In genomic region chr1:186772005-186772404, GRCm38 (mm10) we compare ENCODE assay signal across 15 mouse cellular contexts.
"Had no signal": no experiment of that assay in that cellular context is flagged by ENCODE, and none has a peak within 500 bp of the region (broad histone marks: within the 10 kb centered on the region; RNA-seq: fewer than 3 reads in every experiment).

No protein-coding gene starts in this region.

- H3K4me1 ChIP-seq: liver, embryonic 13.5 days; liver, embryonic 15.5 days; midbrain, embryonic 10.5 days; midbrain, embryonic 12.5 days; neural tube, embryonic 12.5 days had no signal

- ATAC-seq: liver, postnatal 0 days; midbrain, embryonic 16.5 days had no signal

- H3K27ac ChIP-seq: liver, embryonic 13.5 days; liver, embryonic 15.5 days; midbrain, embryonic 10.5 days; midbrain, embryonic 12.5 days; neural tube, embryonic 12.5 days had no signal

- H3K36me3 ChIP-seq: liver, embryonic 13.5 days; liver, embryonic 15.5 days; midbrain, embryonic 10.5 days; midbrain, embryonic 12.5 days; neural tube, embryonic 12.5 days had no signal

- H3K9ac ChIP-seq: liver, embryonic 13.5 days; liver, embryonic 15.5 days; liver, postnatal 0 days; midbrain, embryonic 12.5 days; neural tube, embryonic 12.5 days had no signal

- H3K4me3 ChIP-seq: liver, embryonic 13.5 days; liver, embryonic 15.5 days; midbrain, embryonic 10.5 days; midbrain, embryonic 12.5 days; neural tube, embryonic 12.5 days had no signal

- H3K27me3 ChIP-seq: liver, embryonic 13.5 days; liver, embryonic 15.5 days; midbrain, embryonic 12.5 days; neural tube, embryonic 12.5 days had no signal

- DNase-seq: liver; liver, embryonic 13.5 days; liver, postnatal 0 days; right cerebral cortex, postnatal 25 days; right cerebral cortex, postnatal 4 days; spleen, adult 18-20 months; thymus, adult 18-20 months; thymus, postnatal 14 days; thymus, postnatal 36 days had no signal

- H3K9me3 ChIP-seq: liver, embryonic 13.5 days; liver, embryonic 15.5 days; midbrain, embryonic 10.5 days; midbrain, embryonic 12.5 days; neural tube, embryonic 12.5 days had no signal

- H3K4me2 ChIP-seq: liver, embryonic 11.5 days; liver, embryonic 13.5 days; liver, embryonic 15.5 days; midbrain, embryonic 12.5 days; neural tube, embryonic 12.5 days had no signal
